Mouse (Mus musculus) adrenal gland, postnatal 4 days (tissue): ENCODE results near the gene Sv2b. TPM values are rescaled to one million over a fixed set of nuclear protein-coding genes. Genes with fewer than 3 reads are reported as not detected.
"Not testable (repeated sequence)": the region's sequence is repeated elsewhere in the genome, so short reads cannot be mapped to it uniquely, and the experiment has no call there.

ENCODE experiments used
- DNase-seq, 2 experiments: peaks; one replicate each; pipeline ENCODE4 v3.0.0; 2021 to 2022; ENCODE audit warnings: low spot score in 2 of 2, mixed read lengths in 2 of 2
- total RNA-seq, 2 experiments: library from RNA; stranded (reverse); gene quantifications; 2 replicates each; pipeline ENCODE4 v1.2.3; 2021

The Sv2b gene
- total RNA-seq, 2 experiments from 2014 or later, result 1.2 to 1.3 TPM

- no peak for DNase-seq
Observed at GRCm38 (mm10) chr7:75216180-75216579, 92.9 kb downstream of the Sv2b start.

DNA sequence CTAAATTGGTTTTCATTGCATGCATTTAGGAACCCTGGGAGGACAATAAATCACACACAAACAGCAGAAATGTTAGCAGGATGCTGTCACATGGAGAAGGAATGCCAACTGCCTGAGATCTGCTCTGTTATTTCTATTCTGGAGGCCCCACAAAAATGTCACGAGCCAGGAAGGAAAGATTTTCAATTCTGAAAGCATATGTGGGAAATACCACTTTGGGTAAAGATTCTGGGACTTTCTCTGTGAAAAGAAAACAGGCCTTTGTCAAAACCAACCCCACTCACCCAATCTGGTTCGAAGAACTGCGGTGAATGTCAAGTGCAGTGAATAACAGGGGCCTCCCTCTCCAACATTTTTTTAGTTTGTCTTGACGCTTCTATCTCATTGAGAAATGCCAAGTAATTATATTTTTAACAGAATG lies 99.8 kb downstream of the Sv2b start:
- no peak for DNase-seq

DNA sequence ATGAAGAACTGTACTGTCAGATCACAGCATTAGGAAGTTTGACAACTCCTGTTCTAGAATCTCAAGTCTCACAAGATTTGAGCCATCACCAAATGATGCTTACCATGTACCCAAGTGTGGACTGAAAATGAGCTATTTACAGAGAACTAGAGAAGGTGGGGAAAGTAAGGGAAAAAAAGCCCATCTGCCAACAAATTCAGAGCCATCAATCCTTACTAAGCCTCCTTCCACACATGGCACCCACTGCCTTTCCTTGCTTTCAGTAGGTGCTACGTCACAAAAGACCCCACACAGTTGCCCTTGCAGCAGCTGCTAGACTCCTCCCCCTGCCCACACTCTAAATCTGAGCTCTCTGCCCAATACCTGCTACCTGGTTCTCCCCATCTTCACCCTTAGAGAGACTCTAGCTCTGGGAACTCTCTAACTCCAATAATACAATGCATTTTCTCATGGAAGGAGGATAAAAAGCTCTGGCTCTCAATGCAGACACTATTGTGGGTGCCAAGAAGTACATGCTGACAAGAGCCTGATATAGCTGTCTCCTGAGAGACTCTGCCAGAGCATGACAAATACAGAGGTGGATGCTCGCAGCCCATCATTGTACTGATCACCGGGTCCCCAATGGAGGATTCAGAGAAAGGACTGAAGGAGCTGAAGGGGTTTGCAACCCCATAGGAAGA lies 101.0 kb downstream of the Sv2b start:
- no peak for DNase-seq

- DNase-seq, result no peak
Observed at GRCm38 (mm10) chr7:75206671-75207070, 102.4 kb downstream of the Sv2b start.

DNA sequence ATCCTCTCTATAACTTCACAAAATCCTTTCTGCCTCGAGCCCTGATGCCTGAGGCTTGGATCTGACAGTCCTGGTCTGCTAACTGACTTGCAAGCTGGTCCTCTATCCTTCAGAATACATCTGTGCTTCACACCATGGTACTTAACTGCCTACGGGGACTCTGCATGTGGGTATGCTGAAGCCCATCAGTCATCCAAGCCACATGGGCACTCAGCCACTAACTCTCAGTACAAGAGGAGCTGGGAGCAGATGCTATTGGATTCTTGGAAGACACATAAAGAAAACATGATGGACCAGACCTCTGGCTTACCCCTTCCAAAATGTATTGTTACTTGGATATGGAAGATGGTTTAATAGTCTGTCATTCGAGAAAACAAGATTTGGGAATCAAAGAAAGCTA lies 103.7 kb downstream of the Sv2b start:
- no peak for DNase-seq

DNA sequence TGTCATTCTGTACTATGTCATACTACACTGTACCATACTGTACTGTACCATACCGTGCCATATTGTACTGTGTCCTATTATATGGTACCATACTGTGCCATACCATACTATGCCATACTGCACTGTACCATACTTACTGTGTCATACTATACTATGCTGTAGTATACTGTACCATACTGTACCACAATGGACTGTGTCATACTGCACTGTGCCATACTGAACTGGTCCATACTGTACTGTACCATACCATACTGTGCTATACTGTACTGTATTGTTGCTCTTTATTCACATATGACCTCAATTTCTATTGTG lies 114.2 kb downstream of the Sv2b start:
- DNase-seq, result not testable (repeated sequence)

GRCm38 (mm10) chr7:75194158-75194918 lies 114.7 kb downstream of the Sv2b start:
- DNase-seq, result no peak

GRCm38 (mm10) chr7:75190192-75190591 lies 118.9 kb downstream of the Sv2b start:
- DNase-seq, result no peak

- no peak for DNase-seq
Observed at GRCm38 (mm10) chr7:75175042-75175441, 134.0 kb downstream of the Sv2b start.

GRCm38 (mm10) chr7:75167481-75167880 lies 141.6 kb downstream of the Sv2b start:
- no peak for DNase-seq

- no peak for DNase-seq
Observed at GRCm38 (mm10) chr7:75147174-75147573, 161.9 kb downstream of the Sv2b start.

DNA sequence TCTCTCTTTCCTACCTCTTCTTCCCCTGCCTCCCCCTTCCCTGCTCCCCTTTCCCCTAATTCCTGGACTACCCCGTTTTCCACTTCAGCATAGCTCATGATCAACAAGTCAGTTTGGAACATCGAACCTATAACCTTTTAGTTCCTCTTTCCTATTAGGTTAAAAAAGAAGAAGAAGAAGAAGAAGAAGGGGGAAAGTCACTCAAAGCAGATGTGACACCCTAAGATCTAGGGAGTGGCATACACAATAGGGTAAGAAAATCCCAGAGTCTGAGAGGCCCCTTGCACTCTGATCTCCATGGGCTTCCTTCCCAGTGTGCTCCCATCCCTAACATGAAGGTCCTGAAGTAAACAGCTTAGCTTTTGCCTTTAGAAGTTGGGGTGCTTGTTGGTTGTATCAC lies 166.3 kb downstream of the Sv2b start:
- DNase-seq, result no peak

DNA sequence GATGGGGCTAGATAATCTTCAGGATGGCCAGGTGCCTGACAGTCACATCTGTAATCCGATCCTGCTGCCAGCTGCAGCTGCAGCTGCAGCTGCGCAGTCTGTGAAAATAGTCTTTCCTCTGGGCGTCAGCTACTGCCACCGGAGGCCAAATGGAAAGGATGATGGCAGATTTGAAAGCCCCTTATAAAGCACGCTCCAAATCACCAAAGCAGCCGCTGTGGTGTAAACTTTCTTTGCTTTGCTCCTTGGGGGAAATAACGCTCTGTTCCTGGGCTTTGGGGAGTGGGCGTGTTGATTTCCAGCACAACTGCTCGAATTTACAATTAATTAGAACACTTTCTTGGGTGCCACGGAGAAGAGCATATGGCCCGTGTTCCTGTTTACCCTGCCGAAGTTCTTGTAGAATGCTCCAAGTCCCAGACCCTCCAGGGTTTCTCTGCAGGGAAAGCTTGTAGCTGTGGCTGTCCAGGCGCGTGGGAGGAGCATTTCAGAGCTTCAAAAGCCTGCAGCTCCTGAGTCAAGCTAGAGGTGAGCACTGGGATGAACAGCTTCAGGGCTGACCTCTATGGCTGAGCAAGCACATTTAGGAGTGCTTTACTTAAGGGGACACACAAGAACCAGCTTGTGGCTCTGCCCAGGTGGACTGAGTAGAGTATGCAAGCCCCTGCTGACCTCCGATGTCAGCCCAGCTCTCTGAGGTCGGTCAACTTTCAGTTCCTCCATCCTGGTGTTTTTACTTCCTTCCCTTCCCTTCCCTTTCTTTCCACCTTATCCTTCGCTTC lies 167.0 kb downstream of the Sv2b start:
- DNase-seq, result no peak

- DNase-seq, result no peak
Observed at GRCm38 (mm10) chr7:75139306-75139705, 169.8 kb downstream of the Sv2b start.

DNA sequence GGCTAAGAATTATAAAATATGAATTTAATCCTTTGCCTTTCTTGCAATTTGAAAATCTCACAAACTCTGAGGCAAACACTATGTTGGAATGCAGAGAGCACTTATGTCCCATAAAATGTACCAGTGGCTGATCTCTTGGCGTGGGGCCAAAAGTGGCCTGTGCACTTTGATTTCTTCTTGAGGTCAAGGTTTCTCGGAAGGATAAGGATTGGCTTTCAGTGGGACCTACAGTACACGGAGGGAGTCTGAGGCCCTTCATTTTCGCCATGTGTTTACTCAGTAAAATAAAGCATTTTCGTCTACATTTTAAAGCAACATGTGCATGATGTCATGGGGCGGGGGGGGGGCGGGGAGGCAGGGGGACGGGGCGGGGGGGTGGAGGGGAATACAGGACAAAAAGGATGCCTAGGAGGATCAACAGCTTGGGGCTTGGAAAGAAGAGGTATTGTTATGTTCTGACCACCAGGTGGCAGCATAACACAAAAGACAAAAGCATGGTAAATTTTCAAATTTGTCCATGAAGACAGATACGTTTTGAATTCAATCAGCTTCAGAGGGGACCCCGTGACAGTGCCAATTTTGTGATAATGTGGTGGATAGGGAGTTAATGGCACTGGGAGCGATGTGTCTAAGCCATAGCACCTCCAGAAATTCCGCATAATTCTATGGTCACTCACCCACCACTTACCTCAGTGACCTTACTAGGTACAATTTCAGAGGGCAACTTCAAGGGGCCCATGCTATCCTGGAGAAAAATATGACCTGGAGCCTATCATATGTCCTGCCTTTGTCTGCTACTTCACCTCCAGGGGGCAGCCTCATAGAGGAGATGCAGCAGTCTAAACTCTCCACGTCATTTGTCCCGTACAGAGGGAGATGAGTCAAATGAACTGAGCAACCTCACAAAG lies 174.1 kb downstream of the Sv2b start:
- peak in 1 of 2 experiments; percentile 8 for DNase-seq

DNA sequence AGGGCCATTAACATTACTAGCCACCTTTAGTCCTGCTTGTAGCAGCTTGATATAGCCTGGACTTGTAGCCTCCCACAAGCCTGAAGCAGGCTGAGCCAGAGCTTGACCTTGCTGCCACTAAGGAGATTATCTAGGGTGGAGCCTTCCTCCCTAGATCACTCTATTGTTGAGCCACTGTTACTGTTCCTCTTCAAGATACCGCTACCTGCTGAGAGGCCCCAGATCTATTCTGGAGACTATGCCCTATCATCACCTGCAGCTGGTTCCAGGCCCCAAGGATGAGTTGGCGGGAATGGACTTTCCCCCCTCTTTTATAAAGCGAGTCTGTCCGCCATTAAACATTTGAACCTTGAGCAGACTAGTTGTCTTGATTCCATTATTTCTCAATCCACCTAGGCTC lies 181.0 kb downstream of the Sv2b start:
- no peak for DNase-seq

- no peak for DNase-seq
Observed at GRCm38 (mm10) chr7:75124067-75124466, 185.0 kb downstream of the Sv2b start.

DNA sequence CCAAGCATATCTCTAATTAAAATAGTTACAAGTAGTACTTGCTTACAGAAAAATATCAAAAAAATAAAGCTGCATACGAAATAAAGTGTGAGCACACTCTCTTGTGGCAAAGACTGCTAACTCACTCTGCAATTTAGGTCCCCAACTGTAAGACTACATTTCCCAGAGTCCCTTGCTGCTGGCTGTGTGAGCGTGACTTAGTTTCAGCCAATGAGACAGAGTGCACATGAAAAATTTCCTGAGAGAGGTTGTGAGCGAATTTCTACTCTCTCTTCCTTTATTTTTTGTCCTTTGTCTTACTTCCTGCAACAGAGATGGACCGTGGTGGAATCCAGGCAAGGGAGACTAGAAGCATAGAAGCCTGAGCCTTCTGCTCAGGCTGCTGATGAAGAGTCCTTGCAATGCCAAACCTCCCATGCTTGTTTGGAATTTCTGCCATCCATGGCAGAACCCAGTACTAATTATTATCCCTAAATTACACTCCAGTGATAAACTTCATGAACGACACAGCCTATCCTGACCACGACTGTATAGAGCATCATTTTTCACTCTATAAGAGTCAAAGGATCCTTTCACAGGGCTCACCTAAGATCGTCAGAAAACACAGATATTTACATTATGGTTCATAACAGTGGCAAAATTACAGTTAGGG lies 190.9 kb downstream of the Sv2b start:
- no peak for DNase-seq

GRCm38 (mm10) chr7:75110689-75111088 lies 198.4 kb downstream of the Sv2b start:
- no peak for DNase-seq

DNA sequence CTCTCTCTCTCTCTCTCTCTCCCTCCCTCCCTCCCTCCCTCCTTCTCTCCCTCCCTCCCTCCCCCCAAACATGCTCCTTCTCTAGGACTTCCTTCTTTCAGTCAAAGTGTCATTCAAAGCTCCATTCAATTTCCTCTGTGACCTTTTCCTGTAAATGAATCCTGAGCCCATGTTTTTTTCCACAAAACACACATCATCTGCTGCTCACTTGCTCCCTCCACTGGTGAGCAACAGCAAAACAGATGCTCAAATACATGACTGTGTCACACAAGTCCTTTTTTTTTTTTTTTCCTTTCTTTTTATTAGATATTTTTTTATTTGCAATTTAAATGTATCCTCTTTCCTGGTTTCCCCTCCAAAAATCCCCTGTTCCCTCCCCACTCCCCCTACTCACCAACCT lies 201.6 kb downstream of the Sv2b start:
- DNase-seq, result peak in 1 of 2 experiments; percentile 11

DNA sequence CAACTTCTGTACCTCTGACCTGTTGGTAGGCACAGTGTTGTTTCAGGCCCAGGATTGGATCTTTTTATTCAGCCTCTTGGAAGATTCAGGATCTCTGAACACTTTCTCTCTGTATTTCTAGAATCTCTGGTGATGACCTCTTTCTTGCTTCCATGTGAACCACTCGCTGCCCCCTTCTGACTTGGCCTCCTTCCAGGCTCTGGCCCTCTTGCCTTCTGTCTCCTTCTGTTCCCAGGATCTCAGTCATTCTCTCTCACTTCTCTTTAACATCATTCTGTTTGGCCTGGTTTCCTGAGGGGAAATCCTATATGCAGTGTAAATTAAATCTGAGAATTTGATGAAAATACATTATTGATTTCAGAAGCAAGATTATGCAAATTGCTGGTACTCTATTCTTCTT lies 205.2 kb downstream of the Sv2b start:
- DNase-seq, result no peak
